Mouse (Mus musculus): ENCODE results near the gene Srrm3.

The Srrm3 gene

DNA sequence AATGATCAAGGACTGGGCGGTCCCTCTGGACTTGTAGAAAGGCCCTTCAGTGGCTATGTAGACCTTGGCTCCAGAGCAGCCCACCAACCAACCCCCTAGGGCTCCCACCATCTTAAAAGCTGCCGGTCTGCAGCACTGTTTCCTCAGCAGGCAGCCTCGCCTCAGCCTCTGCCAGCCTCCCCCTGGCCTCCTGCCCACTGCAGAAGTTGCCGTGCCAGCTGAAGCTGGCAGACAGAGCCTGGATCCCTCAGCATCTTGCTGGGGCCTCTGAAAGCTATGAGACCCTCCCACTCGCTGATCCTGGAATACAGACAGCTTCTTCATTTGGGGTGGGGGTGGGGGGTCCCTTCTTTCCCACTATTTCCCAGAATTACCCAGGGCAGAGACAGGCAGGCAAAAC is 6.3 kb downstream of the Srrm3 start:
- in situ Hi-C loops (cut with MboI; ENCODE audit: unreplicated experiment in 2 of 2), result no loop called here

DNA sequence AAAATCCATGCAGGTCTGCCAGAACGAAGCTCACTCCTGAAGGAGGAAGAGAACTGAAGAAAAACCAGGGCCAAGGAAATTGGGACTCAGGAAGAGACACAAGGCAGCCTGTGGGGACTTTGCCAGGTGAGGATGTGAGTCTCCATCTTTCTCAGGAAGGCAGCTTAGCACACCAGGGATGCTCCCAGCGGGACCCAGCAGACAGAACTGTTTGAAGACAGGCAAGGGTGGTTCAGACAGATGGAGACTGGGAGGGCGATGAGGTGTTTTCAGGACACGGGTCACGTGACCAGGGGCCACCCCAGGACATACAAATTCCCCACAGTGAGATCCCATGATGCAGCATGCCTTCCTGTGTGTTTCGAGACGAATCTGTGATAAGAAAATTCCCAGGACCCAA is 11.8 kb downstream of the Srrm3 start:
- in situ Hi-C loops (cut with MboI; ENCODE audit: unreplicated experiment in 2 of 2), result no loop called here

DNA sequence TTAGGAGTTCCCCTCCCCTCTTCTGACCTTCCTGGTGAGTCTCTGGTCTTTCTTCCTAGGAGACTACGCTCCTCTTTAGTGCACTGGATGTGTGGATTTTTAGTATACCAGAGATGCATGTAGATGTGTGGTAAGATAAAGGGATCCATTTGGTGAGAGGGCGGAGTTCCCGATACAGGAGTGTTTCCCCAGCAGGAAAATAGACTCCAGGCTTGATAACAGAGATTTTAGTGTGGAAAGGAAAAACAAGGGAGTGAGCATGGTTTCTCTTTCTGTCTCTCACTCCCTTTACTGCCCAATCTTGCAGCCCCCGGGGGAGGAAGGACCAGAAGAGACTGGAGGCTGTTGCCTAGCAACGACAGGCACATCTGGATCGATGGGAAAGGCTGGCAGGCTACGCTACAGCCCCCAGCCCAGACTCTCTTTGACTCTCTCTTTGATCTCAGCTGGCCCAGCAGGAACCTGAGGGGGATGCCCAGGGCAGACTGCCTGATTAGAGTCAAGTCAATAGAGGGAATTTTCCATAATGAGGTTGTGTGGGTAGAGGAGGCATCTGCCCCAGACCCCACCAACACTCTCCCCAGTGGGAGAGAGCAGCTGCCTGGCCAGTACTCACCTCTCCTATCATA is 15.7 kb downstream of the Srrm3 start:
- in situ Hi-C loops (cut with MboI; ENCODE audit: unreplicated experiment in 2 of 2), result no loop called here

DNA sequence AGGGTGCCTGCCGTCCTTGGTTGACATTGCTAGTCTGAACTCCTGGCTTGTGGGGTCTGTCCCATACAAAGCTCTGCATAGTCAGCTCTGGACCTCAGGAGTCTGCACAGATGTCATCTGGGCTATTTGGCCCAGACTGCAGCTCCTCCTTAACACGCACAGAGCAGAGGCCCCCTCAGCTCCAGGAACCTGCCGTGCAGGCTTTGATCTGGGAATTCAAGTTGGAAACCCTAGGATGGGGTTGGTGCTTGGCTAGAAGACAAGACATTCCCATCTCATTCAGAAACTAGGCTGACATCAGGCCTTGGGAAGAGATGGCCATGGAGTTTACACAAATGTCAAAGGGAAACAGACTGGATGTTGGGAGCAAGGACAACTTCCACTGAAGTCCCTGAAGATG is 17.8 kb downstream of the Srrm3 start:
- in situ Hi-C loops (cut with MboI; ENCODE audit: unreplicated experiment in 2 of 2), result no loop called here

DNA sequence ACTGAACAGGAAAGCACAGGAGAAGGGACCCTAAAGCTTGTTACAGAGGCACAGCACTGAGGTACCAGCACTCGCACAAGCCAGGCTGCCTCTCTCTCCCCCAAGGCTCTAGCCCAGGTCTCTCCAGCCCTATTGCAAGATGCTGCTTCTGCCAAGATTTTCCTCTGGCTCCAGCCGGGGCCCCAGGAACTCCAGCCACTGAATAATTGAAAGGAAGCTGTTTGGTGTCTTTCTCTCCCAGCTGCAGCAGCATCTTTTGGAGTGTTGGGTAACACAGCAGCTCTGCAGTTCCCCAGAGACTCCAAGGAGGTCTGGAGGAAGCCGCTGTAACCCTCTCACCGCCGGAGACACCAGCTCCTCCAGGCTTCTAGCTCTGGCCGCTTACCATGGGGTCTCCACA is 19.5 kb downstream of the Srrm3 start:
- in situ Hi-C loops (cut with MboI; ENCODE audit: unreplicated experiment in 2 of 2), result no loop called here

DNA sequence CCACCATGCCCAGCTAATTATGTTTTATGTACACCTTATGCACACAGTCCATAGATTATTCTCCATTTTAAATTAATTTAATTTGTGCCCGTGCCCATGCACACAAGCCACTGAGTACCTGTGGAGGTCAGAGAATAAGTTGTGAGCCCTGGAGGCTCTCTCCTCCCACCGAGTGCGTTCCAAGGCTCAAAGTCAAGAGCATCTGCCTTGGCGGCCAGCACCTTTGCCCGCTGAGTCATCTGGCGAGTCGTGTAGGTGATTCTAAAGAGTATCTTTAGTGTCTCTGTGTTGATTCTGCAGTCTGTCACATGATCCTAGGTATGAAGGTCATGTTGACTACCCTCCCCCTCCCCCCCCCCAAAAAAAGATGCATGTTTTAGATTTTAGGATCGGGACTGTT is 22.7 kb downstream of the Srrm3 start:
- in situ Hi-C loops (cut with MboI; ENCODE audit: unreplicated experiment in 2 of 2), result no loop called here

DNA sequence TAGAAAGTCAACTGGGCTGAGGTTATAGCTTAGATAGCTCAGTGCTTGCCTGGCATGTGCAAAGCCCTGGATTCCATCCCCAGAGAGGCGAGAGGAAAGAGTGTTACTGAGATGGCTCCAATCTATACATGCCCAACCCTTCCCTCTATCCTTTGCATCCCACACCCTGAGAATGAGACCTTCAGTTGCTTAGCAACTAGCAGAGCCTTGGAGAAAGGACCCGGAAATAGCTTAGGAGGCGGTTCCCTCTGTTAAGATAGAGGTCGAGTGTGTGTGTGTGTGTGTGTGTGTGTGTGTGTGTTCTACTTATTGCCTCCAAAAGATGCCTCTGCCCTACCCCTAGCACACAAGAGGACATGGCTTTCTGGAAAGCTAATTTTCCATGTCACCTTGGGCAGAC is 26.0 kb downstream of the Srrm3 start:
- in situ Hi-C loops (cut with MboI; ENCODE audit: unreplicated experiment in 2 of 2), result no loop called here

DNA sequence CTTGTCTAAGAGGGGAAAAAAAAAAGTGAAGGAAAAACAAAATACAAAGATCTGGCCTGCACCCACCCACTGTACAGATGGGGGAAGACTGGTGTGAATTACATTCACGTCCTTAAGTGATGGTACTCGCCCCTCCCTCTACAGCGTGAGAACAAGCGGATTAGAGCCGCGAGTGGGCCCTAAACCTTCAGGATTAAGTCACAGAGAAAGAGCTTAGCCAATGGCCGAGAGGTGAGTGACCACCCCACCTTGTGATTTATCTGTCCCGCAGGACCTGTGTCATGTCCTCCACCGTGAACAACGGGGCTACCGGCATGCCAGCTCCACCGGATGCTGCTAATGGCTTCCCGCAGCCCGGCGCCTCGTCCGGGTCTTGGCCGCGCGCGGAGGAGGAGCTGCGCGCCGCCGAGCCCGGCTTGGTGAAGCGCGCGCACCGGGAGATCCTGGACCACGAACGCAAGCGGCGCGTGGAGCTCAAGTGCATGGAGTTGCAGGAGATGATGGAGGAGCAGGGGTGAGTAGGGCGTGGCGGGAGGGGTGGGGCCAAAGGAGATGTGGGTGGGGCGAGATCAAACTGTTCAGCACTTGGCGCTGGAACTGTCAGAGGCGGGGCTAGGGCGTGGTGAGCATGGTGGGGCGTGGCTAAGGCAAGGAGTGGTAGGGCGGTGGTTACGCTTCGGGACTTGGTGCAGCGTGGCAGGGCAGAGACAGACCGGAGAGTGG is 28.2 kb downstream of the Srrm3 start:
- in situ Hi-C loops (cut with MboI; ENCODE audit: unreplicated experiment in 2 of 2), result no loop called here

DNA sequence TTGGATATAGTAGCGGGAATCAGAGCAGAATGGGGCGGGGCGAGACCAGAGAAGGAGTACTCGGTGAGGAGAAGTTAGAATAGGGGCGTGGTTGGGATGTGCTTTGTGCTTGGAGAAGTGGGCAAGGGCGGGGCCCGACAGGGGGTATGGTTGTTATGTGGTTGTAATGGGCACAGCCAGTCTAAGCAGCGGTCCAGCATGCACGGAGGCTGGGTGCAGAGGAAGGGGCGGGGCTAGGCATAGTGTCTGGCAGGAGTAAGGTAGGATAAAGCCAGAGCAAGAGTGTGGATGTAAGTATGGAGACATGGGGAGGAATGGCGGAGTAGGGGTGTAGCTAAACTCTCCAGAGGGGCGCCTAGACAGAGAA is 28.8 kb downstream of the Srrm3 start:
- in situ Hi-C loops (cut with MboI; ENCODE audit: unreplicated experiment in 2 of 2), result no loop called here

DNA sequence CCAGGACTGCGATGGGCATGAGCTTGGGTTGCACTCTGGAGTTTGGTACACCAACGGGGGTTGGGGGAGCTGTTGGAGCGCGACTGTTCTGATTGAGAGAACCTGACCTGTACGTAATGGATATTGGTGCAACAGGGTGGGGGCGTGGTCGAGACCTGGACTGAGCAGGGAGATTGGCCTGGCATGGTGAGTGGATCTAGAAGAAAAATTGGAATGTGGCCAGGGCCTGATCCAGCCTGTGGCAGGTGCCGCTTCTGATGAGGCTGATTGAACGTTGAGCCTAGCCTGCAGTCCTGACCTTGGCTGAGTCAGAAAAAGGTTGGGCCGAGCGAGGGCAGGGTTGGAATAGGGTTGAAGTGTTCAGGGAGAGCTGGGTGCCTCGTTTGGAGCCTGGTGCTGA is 29.3 kb downstream of the Srrm3 start:
- in situ Hi-C loops (cut with MboI; ENCODE audit: unreplicated experiment in 2 of 2), result no loop called here

DNA sequence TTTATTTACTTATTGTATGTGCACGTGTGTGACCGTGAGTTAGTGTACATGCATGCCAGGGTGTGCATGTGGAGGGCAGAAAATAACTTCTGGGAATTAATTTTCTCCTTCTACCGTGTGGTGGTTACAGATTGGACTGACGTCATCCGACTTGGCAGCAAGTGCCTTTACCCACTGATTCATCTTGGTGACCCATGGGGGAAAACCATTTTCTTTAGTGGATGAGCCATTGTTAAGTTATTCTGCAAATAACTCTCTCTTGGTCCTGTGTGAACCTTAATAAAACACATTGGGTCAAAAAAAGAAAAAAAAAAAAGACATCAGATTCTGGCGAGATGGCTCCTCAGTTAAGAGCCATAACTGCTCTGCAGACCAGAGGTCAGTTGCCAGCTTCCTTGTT is 35.0 kb downstream of the Srrm3 start:
- in situ Hi-C loops (cut with MboI; ENCODE audit: unreplicated experiment in 2 of 2), result no loop called here

DNA sequence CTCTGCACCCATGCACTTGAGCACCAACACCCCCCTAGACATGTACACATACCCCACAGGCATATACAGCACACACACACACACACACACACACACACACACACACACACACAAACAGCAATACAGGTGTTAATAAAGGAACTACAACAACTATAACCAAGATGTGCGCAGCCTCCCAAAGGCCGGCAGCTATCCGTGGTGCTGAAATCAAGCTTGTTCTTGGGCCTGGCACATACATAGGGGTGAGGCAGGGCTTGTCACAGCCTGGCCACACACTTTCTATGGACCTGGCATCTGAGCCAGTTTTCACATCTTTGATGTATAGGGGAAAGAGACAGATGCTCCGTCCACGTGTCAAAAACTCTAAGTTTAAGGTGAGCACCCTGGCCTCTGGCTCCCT is 36.7 kb downstream of the Srrm3 start:
- in situ Hi-C loops (cut with MboI; ENCODE audit: unreplicated experiment in 2 of 2), result no loop called here

DNA sequence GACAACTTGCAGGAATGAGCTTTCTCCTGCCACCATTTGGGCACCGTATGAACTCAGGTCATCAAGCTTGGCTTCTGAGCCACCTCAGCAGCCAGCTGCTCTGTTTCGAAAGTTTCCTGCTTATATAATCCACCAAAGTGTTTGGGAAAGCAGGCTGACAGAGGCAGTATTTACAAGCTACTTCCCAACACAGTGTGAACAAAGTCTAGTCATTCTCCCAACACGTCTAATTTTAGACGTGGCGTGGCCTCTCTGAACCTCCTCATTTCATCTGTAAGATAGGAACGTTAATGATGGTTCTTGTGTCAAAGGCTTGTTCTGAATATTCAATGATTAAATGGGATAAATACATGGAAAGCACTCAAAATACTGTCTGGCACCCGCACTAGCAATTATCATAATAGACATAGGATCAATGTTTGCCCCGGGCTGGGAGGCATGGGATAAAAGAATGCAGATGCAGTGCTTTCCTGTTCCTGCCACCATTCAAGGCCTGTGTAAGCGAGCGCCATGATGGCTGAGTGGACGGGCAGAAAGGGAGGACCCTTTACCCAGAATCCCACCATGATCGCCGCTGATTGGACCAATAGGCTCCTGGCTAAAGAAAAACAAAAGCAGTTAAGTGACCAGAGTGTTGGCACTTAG is 39.1 kb downstream of the Srrm3 start:
- in situ Hi-C loops (cut with MboI; ENCODE audit: unreplicated experiment in 2 of 2), result loop anchor here (5.0 kb wide), 2 partner anchors 38 to 43 kb away; partner anchors contain the start of gene Srrm3 (in 1 of the 2)

DNA sequence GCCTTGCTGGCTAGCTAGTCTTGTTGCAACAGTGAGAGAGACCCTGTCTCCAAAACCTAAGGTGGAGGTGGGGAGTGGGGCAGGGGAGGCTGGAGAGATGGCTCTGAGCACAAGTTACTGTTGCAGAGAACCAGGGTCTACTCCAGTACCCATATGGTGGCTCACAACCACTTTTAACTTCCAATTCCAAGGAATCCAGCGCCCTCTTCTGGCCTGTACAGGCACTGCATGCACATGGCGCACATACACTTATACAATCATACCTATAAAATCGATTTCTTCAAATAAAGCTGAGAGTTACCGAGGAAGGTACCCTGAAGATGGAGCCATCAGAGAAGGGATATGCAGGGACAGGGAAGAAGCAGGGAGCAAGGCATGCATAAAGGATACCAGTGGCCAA is 40.8 kb downstream of the Srrm3 start:
- in situ Hi-C loops (cut with MboI; ENCODE audit: unreplicated experiment in 2 of 2), result loop anchor here (5.0 kb wide), 2 partner anchors 40 to 45 kb away; partner anchors contain the start of gene Srrm3 (in 1 of the 2)

DNA sequence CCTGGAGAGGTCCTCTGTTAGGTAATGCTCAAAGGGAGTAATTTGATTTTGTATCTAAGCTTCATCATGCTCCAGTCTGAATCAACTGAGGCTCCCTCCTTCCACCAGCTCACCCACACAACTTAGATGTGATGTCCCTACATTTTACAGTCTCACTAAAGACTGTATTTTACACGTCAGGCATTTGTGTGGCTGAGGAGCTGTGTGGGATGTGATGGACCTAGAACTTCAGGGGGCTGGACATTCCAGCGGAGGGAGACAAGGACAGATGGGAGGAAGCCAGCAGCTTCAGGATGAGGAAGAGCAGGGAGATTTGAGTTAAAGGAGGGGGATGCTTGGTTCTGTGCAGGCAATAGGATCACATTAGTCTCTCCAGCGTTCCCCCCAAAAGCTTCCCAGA is 41.2 kb downstream of the Srrm3 start:
- in situ Hi-C loops (cut with MboI; ENCODE audit: unreplicated experiment in 2 of 2), result loop anchor here (5.0 kb wide), 2 partner anchors 41 to 46 kb away; partner anchors contain the start of gene Srrm3 (in 1 of the 2)

DNA sequence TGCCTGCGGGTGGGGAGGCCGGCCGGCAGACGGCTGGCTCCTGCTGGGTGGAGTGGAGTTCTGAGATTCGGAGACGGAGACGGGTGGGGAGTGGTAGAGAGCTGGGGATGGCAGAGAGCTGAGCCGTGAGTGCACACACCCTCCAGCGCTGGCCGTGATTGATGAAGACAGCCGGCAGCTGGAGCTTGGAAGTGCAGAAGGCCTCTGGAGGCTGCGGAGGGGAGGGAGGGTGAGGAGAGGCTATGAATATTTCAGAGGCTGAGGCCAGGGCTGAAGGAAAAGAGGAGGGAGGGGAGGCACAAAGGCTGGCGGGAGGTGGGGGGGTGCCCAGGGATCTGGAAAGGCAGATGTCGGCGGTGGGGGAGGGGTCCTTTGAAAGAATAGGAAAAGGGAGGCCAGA is 44.3 kb downstream of the Srrm3 start:
- in situ Hi-C loops (cut with MboI; ENCODE audit: unreplicated experiment in 2 of 2), result loop anchor here in 1 of 2 experiments (10.0 kb wide), 1 partner anchor 446 kb away; no protein-coding TSS in a partner anchor

DNA sequence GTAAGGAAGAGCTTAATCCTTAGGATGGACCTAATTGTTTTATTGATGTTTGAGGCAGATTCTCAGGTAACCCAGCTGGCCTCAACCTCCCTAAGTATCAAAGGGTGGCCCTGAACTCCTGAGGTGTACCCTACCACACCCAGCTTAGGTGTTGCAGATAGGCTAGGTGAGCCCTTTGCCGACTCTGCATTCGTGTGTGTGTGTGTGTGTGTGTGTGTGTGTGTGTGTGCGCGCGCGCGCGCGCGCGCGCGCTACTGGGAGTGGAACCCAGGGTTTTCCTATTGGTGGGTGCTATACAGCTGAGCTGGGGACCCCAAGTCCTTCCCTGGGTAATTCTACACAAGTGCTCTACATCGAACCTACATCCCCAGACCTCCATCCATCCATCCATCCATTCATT is 44.8 kb downstream of the Srrm3 start:
- in situ Hi-C loops (cut with MboI; ENCODE audit: unreplicated experiment in 2 of 2), result loop anchor here in 1 of 2 experiments (10.0 kb wide), 1 partner anchor 447 kb away; no protein-coding TSS in a partner anchor

DNA sequence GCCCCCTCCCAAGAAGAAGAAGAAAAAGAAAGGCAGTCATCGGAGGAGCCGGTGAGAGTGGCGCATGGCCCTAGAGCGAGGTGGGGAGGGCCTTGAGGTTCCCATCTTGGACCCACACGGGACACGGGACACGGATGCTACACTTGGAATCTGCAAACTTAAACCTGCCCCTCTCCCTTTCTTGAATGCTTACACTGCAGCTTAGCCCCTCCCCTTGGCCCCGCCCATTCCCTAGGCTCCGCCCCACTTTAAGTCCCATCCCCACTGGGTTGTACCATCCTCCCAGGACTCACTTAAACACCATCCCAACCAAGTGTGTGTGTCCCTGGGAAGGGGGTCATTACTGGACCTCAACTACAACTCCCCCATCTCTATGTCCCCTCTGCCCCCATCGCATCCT is 45.7 kb downstream of the Srrm3 start:
- in situ Hi-C loops (cut with MboI; ENCODE audit: unreplicated experiment in 2 of 2), result loop anchor here in 1 of 2 experiments (10.0 kb wide), 1 partner anchor 448 kb away; no protein-coding TSS in a partner anchor

DNA sequence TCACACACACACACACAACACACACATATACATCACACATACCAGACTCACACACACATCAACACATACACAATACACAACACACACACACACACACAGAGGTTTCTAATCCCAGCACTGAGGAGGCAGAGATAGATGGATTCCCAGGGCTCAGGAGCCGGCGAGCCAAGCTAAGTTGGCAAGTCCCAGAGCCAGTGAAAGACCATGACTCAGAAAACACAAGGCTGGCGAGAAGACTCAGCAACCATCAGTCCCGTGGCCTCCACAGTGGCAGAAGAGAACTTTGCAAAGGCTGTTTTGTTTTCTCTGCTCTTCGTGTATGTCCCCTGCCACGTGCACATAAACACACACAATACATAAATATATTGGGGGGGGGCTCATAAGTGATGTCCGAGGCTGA is 47.0 kb downstream of the Srrm3 start:
- in situ Hi-C loops (cut with MboI; ENCODE audit: unreplicated experiment in 2 of 2), result loop anchor here in 1 of 2 experiments (10.0 kb wide), 1 partner anchor 449 kb away; no protein-coding TSS in a partner anchor

DNA sequence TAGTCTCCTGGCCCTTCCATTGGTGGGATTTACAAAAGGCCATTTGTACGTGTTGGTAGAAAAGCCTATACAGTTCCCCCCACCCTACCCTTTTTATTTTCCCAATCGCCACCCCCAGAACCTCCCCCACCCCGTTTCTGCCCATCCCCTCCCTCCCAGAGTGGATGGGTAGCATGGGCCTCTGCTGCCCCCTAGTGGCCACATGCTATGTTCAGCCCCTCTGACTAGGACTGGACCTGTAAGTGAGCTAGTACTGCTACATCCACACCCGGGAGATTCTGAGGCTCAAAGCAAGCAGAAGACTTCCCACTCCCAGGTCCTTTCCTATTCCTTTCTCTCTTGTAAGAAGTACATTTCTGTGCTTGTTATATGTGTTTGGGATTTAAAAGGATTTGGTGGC is 48.5 kb downstream of the Srrm3 start:
- in situ Hi-C loops (cut with MboI; ENCODE audit: unreplicated experiment in 2 of 2), result loop anchor here (5.0 to 10.0 kb wide), 2 partner anchors 238 to 450 kb away; no protein-coding TSS in a partner anchor

DNA sequence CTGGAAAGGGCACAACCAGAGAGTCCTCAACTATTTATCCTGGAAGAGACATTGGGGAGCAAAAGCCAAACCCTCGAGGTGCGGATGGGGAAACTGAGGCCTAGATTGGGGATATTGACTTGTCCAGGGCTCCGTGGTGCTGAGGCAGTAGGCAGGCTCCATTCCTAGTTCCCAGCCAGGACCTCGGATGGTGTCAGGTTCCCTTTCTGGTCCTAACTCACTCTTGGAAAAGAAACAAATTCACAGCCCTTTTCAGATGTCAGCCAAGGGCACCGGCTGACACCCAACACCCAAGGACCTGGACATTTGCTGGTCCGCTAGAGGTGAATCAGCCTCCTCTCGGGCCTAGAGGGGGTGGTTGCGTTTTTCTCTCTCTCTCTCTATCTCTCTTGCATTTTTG is 60.0 kb downstream of the Srrm3 start:
- in situ Hi-C loops (cut with MboI; ENCODE audit: unreplicated experiment in 2 of 2), result no loop called here

All from v-Abl transformed pro-B cells (cell line).